Mouse (Mus musculus): ENCODE measurements around the gene Ccdc177. TPM values are rescaled to one million over a fixed set of nuclear protein-coding genes. Genes with fewer than 3 reads are reported as not detected.
A peak's percentile ranks its signal among the peaks of the same experiment; 100 is the strongest.

The Ccdc177 gene
- total RNA-seq, 2 experiments from 2014 or later = 11.6 to 15.3 TPM

- H3K27ac ChIP-seq = no peak overlapping the region
- no peak for TF ChIP-seq CTCF (IDR thresholded peaks at IDR 0.05)
- peak overlapping the region; percentile 75 for H3K4me3 ChIP-seq
- intact Hi-C loops (cut with DNase I) = no loop called here
- no peak for DNase-seq (ENCODE audit: extremely low spot score in 1 of 2, low spot score in 2 of 2)
Measured at GRCm38 (mm10) chr12:80757751-80758558, 2.5 kb downstream of the Ccdc177 start.

GRCm38 (mm10) chr12:80751556-80751955 lies 8.9 kb downstream of the Ccdc177 start:
- DNase-seq (ENCODE audit: extremely low spot score in 1 of 2, low spot score in 2 of 2) = no peak
- intact Hi-C loops (cut with DNase I) = no loop called here
- no peak for TF ChIP-seq CTCF (IDR thresholded peaks at IDR 0.05)
- Histone ChIP-seq H3K4me3 (no peak overlapping the region), H3K27ac (no peak overlapping the region)

- H3K27ac ChIP-seq = peak overlapping the region; percentile 17; the same call in 1 of the 2 replicates
- no peak for DNase-seq (ENCODE audit: extremely low spot score in 1 of 2, low spot score in 2 of 2)
- intact Hi-C loops (cut with DNase I) = no loop called here
- TF ChIP-seq CTCF (IDR thresholded peaks at IDR 0.05) = no peak
- no peak overlapping the region for H3K4me3 ChIP-seq
Measured at GRCm38 (mm10) chr12:80746031-80746813, 14.3 kb downstream of the Ccdc177 start.

- TF ChIP-seq CTCF (IDR thresholded peaks at IDR 0.05) = no peak
- intact Hi-C loops (cut with DNase I) = no loop called here
- DNase-seq (ENCODE audit: extremely low spot score in 1 of 2, low spot score in 2 of 2) = no peak
- H3K27ac ChIP-seq = no peak overlapping the region
- no peak overlapping the region for H3K4me3 ChIP-seq
Measured at GRCm38 (mm10) chr12:80744614-80745013, 15.9 kb downstream of the Ccdc177 start.

- intact Hi-C loops (cut with DNase I) = no loop called here
- H3K27ac ChIP-seq = no peak overlapping the region
- DNase-seq (ENCODE audit: extremely low spot score in 1 of 2, low spot score in 2 of 2) = no peak
- no peak overlapping the region for H3K4me3 ChIP-seq
- peak; percentile 51 for TF ChIP-seq CTCF (IDR thresholded peaks at IDR 0.05)
Measured at GRCm38 (mm10) chr12:80739482-80739881, 21.0 kb downstream of the Ccdc177 start.

- intact Hi-C loops (cut with DNase I) = no loop called here
- no peak for DNase-seq (ENCODE audit: extremely low spot score in 1 of 2, low spot score in 2 of 2)
Measured at GRCm38 (mm10) chr12:80737283-80737600, 23.2 kb downstream of the Ccdc177 start.

GRCm38 (mm10) chr12:80736464-80737282 lies 23.8 kb downstream of the Ccdc177 start:
- TF ChIP-seq CTCF (IDR thresholded peaks at IDR 0.05) = no peak
- DNase-seq (ENCODE audit: extremely low spot score in 1 of 2, low spot score in 2 of 2) = peak; percentile 59 to 65
- no peak overlapping the region for H3K4me3 ChIP-seq

More at GRCm38 (mm10) chr12:80737283-80737600, 23.2 kb downstream of the Ccdc177 start:
- peak overlapping the region; percentile 78 for H3K27ac ChIP-seq
- H3K4me3 ChIP-seq = no peak overlapping the region
- TF ChIP-seq CTCF (IDR thresholded peaks at IDR 0.05) = no peak

GRCm38 (mm10) chr12:80734526-80735470 lies 25.7 kb downstream of the Ccdc177 start:
- intact Hi-C loops (cut with DNase I) = loop anchor here (1.0 kb wide), 1 partner anchor 26 kb away; the partner anchor contains the start of gene Ccdc177
- DNase-seq (ENCODE audit: extremely low spot score in 1 of 2, low spot score in 2 of 2) = no peak
- Histone ChIP-seq H3K27ac (no peak overlapping the region), H3K4me3 (no peak overlapping the region)
- TF ChIP-seq CTCF (IDR thresholded peaks at IDR 0.05) = no peak

More at GRCm38 (mm10) chr12:80736464-80737282, 23.8 kb downstream of the Ccdc177 start:
- intact Hi-C loops (cut with DNase I) = no loop called here
- peak overlapping the region; percentile 81 for H3K27ac ChIP-seq

- TF ChIP-seq CTCF (IDR thresholded peaks at IDR 0.05) = peak; percentile 73
- Histone ChIP-seq H3K4me3 (no peak overlapping the region), H3K27ac (no peak overlapping the region)
- DNase-seq (ENCODE audit: extremely low spot score in 1 of 2, low spot score in 2 of 2) = peak; percentile 61 to 69
- intact Hi-C loops (cut with DNase I) = loop anchor here (1.0 kb wide), 1 partner anchor 30 kb away; the partner anchor contains the start of gene Ccdc177
Measured at GRCm38 (mm10) chr12:80730567-80730966, 29.9 kb downstream of the Ccdc177 start.

GRCm38 (mm10) chr12:80729758-80730530 lies 30.5 kb downstream of the Ccdc177 start:
- intact Hi-C loops (cut with DNase I) = loop anchor here (1.0 kb wide), 1 partner anchor 30 kb away; the partner anchor contains the start of gene Ccdc177
- Histone ChIP-seq H3K4me3 (no peak overlapping the region), H3K27ac (no peak overlapping the region)
- no peak for DNase-seq (ENCODE audit: extremely low spot score in 1 of 2, low spot score in 2 of 2)
- no peak for TF ChIP-seq CTCF (IDR thresholded peaks at IDR 0.05)
